Comparison of ENCODE assay signal across 21 mouse cellular contexts in the genomic region with DNA sequence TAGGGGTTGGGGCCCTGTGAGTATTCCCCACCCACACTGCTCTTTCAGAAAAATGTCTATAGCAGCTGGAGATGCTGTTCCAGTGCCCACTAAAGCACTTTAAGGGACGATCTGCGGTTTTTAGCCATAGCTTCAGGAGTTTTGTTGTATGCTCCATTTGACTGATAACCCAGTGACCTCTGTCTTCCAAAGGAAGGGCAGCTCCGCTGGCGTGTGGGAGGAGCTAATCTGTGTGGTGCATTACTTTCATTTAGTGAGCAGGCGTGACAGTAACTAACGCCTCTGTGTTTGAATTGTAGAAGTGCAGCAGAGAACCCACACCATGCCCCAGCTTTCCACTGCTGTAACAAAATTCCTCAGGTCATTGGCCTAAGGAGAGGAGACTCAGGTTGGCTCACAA. TPM values are rescaled to one million over a fixed set of nuclear protein-coding genes. Genes with fewer than 3 reads are reported as not detected.
A peak's percentile ranks its signal among the peaks of the same experiment; 100 is the strongest.
DNase-seq lines count a peak whose midpoint lies in the region; ATAC-seq lines count a peak whose summit lies in the region.
"Had no signal": no experiment of that assay in that cellular context is flagged by ENCODE, and none has a peak within 500 bp of the region (broad histone marks: within the 10 kb centered on the region; RNA-seq: fewer than 3 reads in every experiment).

No protein-coding gene starts in this region.

- no peak overlapping the region for H3K4me3 ChIP-seq in liver, embryonic 11.5 days (ENCODE audit: low read depth, low read length)
- H3K4me3 ChIP-seq: embryonic facial prominence, embryonic 10.5 days; forebrain, embryonic 13.5 days; heart, embryonic 13.5 days; hindbrain, embryonic 15.5 days had no signal

- DNase-seq in adrenal gland, adult 2 months, result peak; percentile 9
- DNase-seq in adrenal gland, postnatal 4 days (ENCODE audit: low spot score in 2 of 2), result no peak
- DNase-seq in cerebellum, adult 9-11 months, result peak; percentile 22
- DNase-seq in cerebellum, adult 11 months, result no peak
- DNase-seq in liver, result peak; percentile 13
- DNase-seq in liver, embryonic 11.5 days (ENCODE audit: low spot score), result no peak
- peak; percentile 17 to 28 for DNase-seq in adrenal gland, postnatal 36 days
- DNase-seq: B cell, adult 2 months; cerebellum, postnatal 25 days; forebrain, postnatal 0 days; gastrocnemius, postnatal 14 days; heart, postnatal 36 days had no signal

- WGBS in liver, embryonic 11.5 days, result 47% methylated on average over 6 of the region's 6 CpGs

- H3K27ac ChIP-seq in liver, embryonic 11.5 days (ENCODE audit: low read depth, low read length), result no peak overlapping the region
- H3K27ac ChIP-seq: embryonic facial prominence, embryonic 10.5 days; forebrain, embryonic 13.5 days; heart, embryonic 13.5 days; hindbrain, embryonic 15.5 days had no signal

- no peaks in the 10 kb centered on the region for H3K9me3 ChIP-seq in liver, embryonic 11.5 days (ENCODE audit: control insufficient read depth, low read length)
- H3K9me3 ChIP-seq: embryonic facial prominence, embryonic 10.5 days; forebrain, embryonic 13.5 days; G1E; heart, embryonic 13.5 days; hindbrain, embryonic 15.5 days had no signal

- H3K36me3 ChIP-seq in liver, embryonic 11.5 days (ENCODE audit: control insufficient read depth, insufficient read depth, low read length), result no peaks in the 10 kb centered on the region
- H3K36me3 ChIP-seq: embryonic facial prominence, embryonic 10.5 days; G1E; heart, embryonic 13.5 days; hindbrain, embryonic 15.5 days had no signal

- H3K4me1 ChIP-seq in liver, embryonic 11.5 days (replicated peaks; ENCODE audit: control insufficient read depth, insufficient read depth, low read length), result no peaks in the 10 kb centered on the region

- no peak overlapping the region for H3K9ac ChIP-seq in liver, embryonic 11.5 days (ENCODE audit: low read depth, low read length)
- H3K9ac ChIP-seq: forebrain, embryonic 13.5 days; forebrain, postnatal 0 days; heart, embryonic 13.5 days; hindbrain, embryonic 15.5 days had no signal

- H3K4me2 ChIP-seq in liver, embryonic 11.5 days, result no peak overlapping the region
- H3K4me2 ChIP-seq: forebrain, embryonic 13.5 days; heart, embryonic 13.5 days; hindbrain, embryonic 15.5 days had no signal

- ATAC-seq in liver, embryonic 11.5 days (replicated peaks; ENCODE audit: low FRiP score), result no peak
- ATAC-seq in megakaryocyte progenitor cell, adult 5-6 weeks (replicated peaks; ENCODE audit: poor library complexity), result no peak
- ATAC-seq: CD4-positive, CD25-positive, alpha-beta regulatory T cell, adult 4 months; forebrain, embryonic 13.5 days; forebrain, postnatal 0 days; intestine, embryonic 16.5 days had no signal

- no peaks in the 10 kb centered on the region for H3K27me3 ChIP-seq in liver, embryonic 11.5 days (replicated peaks; ENCODE audit: control insufficient read depth, insufficient read depth, low read length)
- H3K27me3 ChIP-seq: forebrain, embryonic 13.5 days; heart, embryonic 13.5 days; hindbrain, embryonic 15.5 days had no signal

RNA-seq across cellular contexts. Expression of gene Rnf182, which starts 38.6 kb away (rescaled TPM):
- total RNA-seq in adrenal gland, adult 2 months (2021), result 1 to 10 TPM in 1 of 2 experiments, under 1 TPM in 1; 0.32 to 1.9 TPM
- 0.08 and 0.16 TPM in 2 replicates for polyA plus RNA-seq in adrenal gland, adult 2 months (2012; rRNA removed)
- under 1 TPM; 0.59 to 0.64 TPM for total RNA-seq in adrenal gland, postnatal 4 days (2021)
- 0.45 and 1.3 TPM in 2 replicates for polyA plus RNA-seq in liver, embryonic 11.5 days (2014; fragmentation: Nextera tagmentation; extraction: Ambion mirVana)
- total RNA-seq in adrenal gland, postnatal 36 days (2021), result 1 to 10 TPM in 1 of 2 experiments, under 1 TPM in 1; 0.33 to 1.7 TPM
- total RNA-seq in megakaryocyte progenitor cell, adult 5-6 weeks (2015), result not detected in 2 replicates
- total RNA-seq in megakaryocyte progenitor cell, adult 5-6 weeks (2017), result not detected in 2 replicates
- total RNA-seq: gastrocnemius, adult 18-20 months had no signal
- polyA plus RNA-seq: CD4-positive, CD25-positive, alpha-beta regulatory T cell, adult 4 months; G1E had no signal

Comparison
In these comparisons a context has a peak if more than half of its experiments do, and no peak if none do; other contexts are left out.
1. DNase-seq: peak in adrenal gland, adult 2 months (single experiment), cerebellum, adult 9-11 months (single experiment), liver (single experiment) and adrenal gland, postnatal 36 days (2 of 2); none in adrenal gland, postnatal 4 days (0 of 2), cerebellum, adult 11 months (single experiment) and liver, embryonic 11.5 days (single experiment).